Mouse (Mus musculus) MEL (cell line): ENCODE measurements around the gene Tnip3.
A peak's percentile ranks its signal among the peaks of the same experiment; 100 is the strongest.

Source experiments
- CTCF ChIP-seq, 3 experiments: IDR thresholded peaks in 2 of 3; conservative IDR thresholded peaks in 1 of 3; 2 replicates each; pipeline ENCODE4 v1.5.1; 2011 to 2012; ENCODE audit warnings: low read length in 3 of 3, low read depth in 2 of 3, mild to moderate bottlenecking in 2 of 3, improper control_type of control experiment in 1 of 3, inconsistent platforms in 1 of 3, mixed read lengths in 1 of 3, moderate library complexity in 1 of 3; ENCODE audit not compliant: control insufficient read depth in 1 of 3, insufficient read depth in 1 of 3, poor library complexity in 1 of 3, severe bottlenecking in 1 of 3
- POLR2A ChIP-seq, 2 experiments: IDR thresholded peaks; 2 replicates each; pipeline ENCODE4 v1.6.1; 2011 to 2012; ENCODE audit warnings: low read length in 2 of 2, mild to moderate bottlenecking in 2 of 2, control low read depth in 1 of 2, improper control_type of control experiment in 1 of 2, low read depth in 1 of 2, moderate library complexity in 1 of 2; ENCODE audit not compliant: control insufficient read depth in 1 of 2, insufficient read depth in 1 of 2, poor library complexity in 1 of 2

GRCm38 (mm10) chr6:65578151-65578973 lies 53.2 kb downstream of the Tnip3 start:
- TF ChIP-seq CTCF (IDR thresholded peaks at IDR 0.05 in 2 of 3, conservative IDR thresholded peaks at IDR 0.05 in 1 of 3; ENCODE audit: control insufficient read depth in 1 of 3, insufficient read depth in 1 of 3, low read depth in 2 of 3, low read length in 3 of 3, poor library complexity in 1 of 3, severe bottlenecking in 1 of 3), result peak in 1 of 3 experiments; percentile 33; a peak in 2 of 6 replicates
- no peak for TF ChIP-seq POLR2A (IDR thresholded peaks at IDR 0.05; ENCODE audit: control insufficient read depth in 1 of 2, insufficient read depth in 1 of 2, low read depth in 1 of 2, low read length in 2 of 2, poor library complexity in 1 of 2)
